Mouse (Mus musculus) liver, embryonic 14.5 days (tissue): ENCODE data around the gene Dglucy.

Experiments
- CTCF ChIP-seq: IDR thresholded peaks from 2 replicates; pipeline ENCODE4 v1.5.1; 2016; ENCODE audit warnings: antibody characterized with exemption, low read depth, control low read depth
- EP300 ChIP-seq: IDR thresholded peaks from 2 replicates; pipeline ENCODE4 v1.6.1; 2016; ENCODE audit warnings: antibody characterized with exemption, low read depth

DNA sequence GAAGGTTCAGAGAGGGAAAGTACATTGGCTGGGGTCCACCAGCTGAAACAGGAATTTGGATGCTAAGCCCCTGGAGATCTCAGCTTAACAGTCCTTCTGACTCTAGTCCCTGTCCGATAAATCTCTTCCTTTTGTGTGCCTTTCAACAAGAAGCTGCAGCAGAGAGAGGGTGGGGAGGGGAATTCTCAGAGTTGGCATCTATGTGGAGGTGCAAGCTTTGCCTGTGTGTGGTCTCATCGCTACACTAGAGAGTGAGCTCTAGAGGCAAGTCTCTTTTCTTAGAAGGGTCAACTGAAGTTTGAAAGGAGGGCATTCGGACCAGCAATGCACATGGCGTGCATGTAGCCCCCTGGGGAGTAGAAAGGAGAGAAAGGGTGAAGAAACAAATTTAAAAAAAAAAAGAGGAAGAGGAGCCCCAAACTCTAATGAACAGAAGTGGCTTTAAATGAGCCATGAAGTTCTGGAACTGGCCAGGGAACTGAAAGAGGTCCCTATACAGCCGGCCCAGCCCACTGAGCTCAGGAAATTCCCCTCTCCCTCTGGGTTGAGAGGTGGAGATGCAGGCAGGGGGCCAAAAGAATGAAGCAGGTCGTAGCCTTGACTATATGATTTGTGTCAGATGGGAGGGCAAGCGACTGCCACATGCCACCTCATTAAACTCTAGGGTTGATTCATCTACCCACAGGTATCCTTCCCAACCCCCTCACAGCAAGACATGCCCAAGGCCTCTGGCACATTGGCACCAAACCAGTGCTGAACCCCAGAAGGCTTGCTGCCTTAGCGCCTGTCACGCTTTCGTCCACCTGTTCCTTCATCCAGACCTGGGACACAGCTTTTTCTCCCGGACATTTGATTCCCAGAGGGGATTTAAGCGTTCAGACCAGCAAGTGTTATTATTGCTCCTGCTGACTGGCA lies 119.1 kb downstream of the Dglucy start:
- TF ChIP-seq CTCF (no peak), EP300 (no peak)
